Comparison of ENCODE assay signal across 39 mouse cellular contexts in genomic region chr7:34126291-34126690, GRCm38 (mm10). TPM values are rescaled to one million over a fixed set of nuclear protein-coding genes. Genes with fewer than 3 reads are reported as not detected.
A peak's percentile ranks its signal among the peaks of the same experiment; 100 is the strongest.
DNase-seq lines count a peak whose midpoint lies in the region; ATAC-seq and TF ChIP-seq lines count a peak whose summit lies in the region.
"Had no signal": no experiment of that assay in that cellular context is flagged by ENCODE, and none has a peak within 500 bp of the region (broad histone marks: within the 10 kb centered on the region; RNA-seq: fewer than 3 reads in every experiment).

No protein-coding gene starts in this region.

- TF ChIP-seq POLR2A in ES-Bruce4 (IDR thresholded peaks at IDR 0.05; ENCODE audit: insufficient read depth, low read length) = no peak

- no peaks in the 10 kb centered on the region for H3K27me3 ChIP-seq in hindbrain, postnatal 0 days (ENCODE audit: insufficient read depth, low read length)
- H3K27me3 ChIP-seq in hindbrain, embryonic 16.5 days (replicated peaks; ENCODE audit: control insufficient read depth, insufficient read depth, low read length) = no peaks in the 10 kb centered on the region
- H3K27me3 ChIP-seq in ES-Bruce4 (ENCODE audit: control insufficient read depth, insufficient read depth, low read length, poor library complexity, severe bottlenecking) = no peaks in the 10 kb centered on the region
- H3K27me3 ChIP-seq in Patski = no peaks in the 10 kb centered on the region
- H3K27me3 ChIP-seq in stomach, postnatal 0 days (ENCODE audit: control insufficient read depth, insufficient read depth, low read length) = no peaks in the 10 kb centered on the region
- H3K27me3 ChIP-seq: embryonic facial prominence, embryonic 13.5 days; forebrain, embryonic 12.5 days; forebrain, embryonic 15.5 days; hindbrain, embryonic 12.5 days; hindbrain, embryonic 15.5 days had no signal

- peak; percentile 13; the same call in 1 of the 2 replicates for TF ChIP-seq CTCF in hindbrain, postnatal 0 days (IDR thresholded peaks at IDR 0.05; ENCODE audit: low read depth)
- TF ChIP-seq CTCF in ES-Bruce4 (IDR thresholded peaks at IDR 0.05; ENCODE audit: low read depth, low read length) (peak; percentile 8), Patski (IDR thresholded peaks at IDR 0.05) (peak; percentile 26)
- peak; percentile 21; the same call in 1 of the 2 replicates for TF ChIP-seq CTCF in stomach, postnatal 0 days (IDR thresholded peaks at IDR 0.05; ENCODE audit: low read depth)

- WGBS in hindbrain, postnatal 0 days = 85% methylated on average over 3 of the region's 3 CpGs
- 84% methylated on average over 3 of the region's 3 CpGs for WGBS in hindbrain, embryonic 16.5 days
- 89% methylated on average over 3 of the region's 3 CpGs for WGBS in stomach, postnatal 0 days

- POLR2A ChIA-PET in Patski (lab: Charles Lee) = no interaction called here

- no peak for TF ChIP-seq EP300 in ES-Bruce4 (IDR thresholded peaks at IDR 0.05; ENCODE audit: insufficient read depth, low read depth, low read length)
- TF ChIP-seq EP300 in stomach, postnatal 0 days (optimal IDR thresholded peaks at IDR 0.05) = no peak

- H3K9me3 ChIP-seq in hindbrain, postnatal 0 days (ENCODE audit: low read length) = no peaks in the 10 kb centered on the region
- H3K9me3 ChIP-seq in hindbrain, embryonic 16.5 days (ENCODE audit: control insufficient read depth, low read length) = no peaks in the 10 kb centered on the region
- 0 out of 2 replicates have a peak, but pooled peaks cover 3% of the 10 kb centered on the region for H3K9me3 ChIP-seq in ES-Bruce4 (replicated peaks; ENCODE audit: control insufficient read depth, insufficient read depth, low read length, poor library complexity, severe bottlenecking)
- no peaks in the 10 kb centered on the region for H3K9me3 ChIP-seq in stomach, postnatal 0 days (ENCODE audit: control insufficient read depth, low read length)
- H3K9me3 ChIP-seq: forebrain, embryonic 15.5 days; heart, embryonic 10.5 days; hindbrain, embryonic 15.5 days had no signal

- no peak overlapping the region for H3K4me3 ChIP-seq in hindbrain, postnatal 0 days (ENCODE audit: low read length)
- H3K4me3 ChIP-seq in hindbrain, embryonic 16.5 days (ENCODE audit: low read length) = no peak overlapping the region
- H3K4me3 ChIP-seq in ES-Bruce4 (ENCODE audit: low read depth, low read length) = no peak overlapping the region
- no peak overlapping the region for H3K4me3 ChIP-seq in stomach, postnatal 0 days (ENCODE audit: low read depth, low read length)
- H3K4me3 ChIP-seq: embryonic facial prominence, embryonic 10.5 days; embryonic facial prominence, embryonic 13.5 days; erythroblast, embryonic 14.5 days; forebrain, embryonic 12.5 days; forebrain, embryonic 15.5 days; heart, embryonic 10.5 days; hindbrain, embryonic 12.5 days; hindbrain, embryonic 15.5 days had no signal

- in situ Hi-C loops in Patski (cut with MboI; ENCODE audit: low pct_unique_long_range_greater_than_20kb) = no loop called here

- no peaks in the 10 kb centered on the region for H3K4me1 ChIP-seq in hindbrain, postnatal 0 days (ENCODE audit: insufficient read depth, low read length)
- H3K4me1 ChIP-seq in hindbrain, embryonic 16.5 days (ENCODE audit: control insufficient read depth, insufficient read depth, low read depth, low read length) = peaks cover 13% of the 10 kb centered on the region
- no peaks in the 10 kb centered on the region for H3K4me1 ChIP-seq in ES-Bruce4 (ENCODE audit: control insufficient read depth, insufficient read depth, low read length)
- H3K4me1 ChIP-seq in stomach, postnatal 0 days (replicated peaks; ENCODE audit: control insufficient read depth, insufficient read depth) = no peaks in the 10 kb centered on the region

- CTCF ChIA-PET in Patski (lab: Charles Lee) = no interaction called here

- H3K4me2 ChIP-seq in hindbrain, postnatal 0 days (ENCODE audit: low read depth, low read length) = no peak overlapping the region
- H3K4me2 ChIP-seq in hindbrain, embryonic 16.5 days (ENCODE audit: low read length) = no peak overlapping the region
- no peak overlapping the region for H3K4me2 ChIP-seq in stomach, postnatal 0 days (replicated peaks; ENCODE audit: low read depth)
- H3K4me2 ChIP-seq: embryonic facial prominence, embryonic 13.5 days; forebrain, embryonic 12.5 days; forebrain, embryonic 15.5 days; hindbrain, embryonic 12.5 days; hindbrain, embryonic 15.5 days had no signal

- H3K27ac ChIP-seq in hindbrain, postnatal 0 days = no peak overlapping the region
- H3K27ac ChIP-seq in hindbrain, embryonic 16.5 days (ENCODE audit: low read depth, low read length) = no peak overlapping the region
- no peak overlapping the region for H3K27ac ChIP-seq in ES-Bruce4 (ENCODE audit: insufficient read depth, low read length)
- H3K27ac ChIP-seq in stomach, postnatal 0 days (replicated peaks) = no peak overlapping the region
- H3K27ac ChIP-seq: embryonic facial prominence, embryonic 10.5 days; embryonic facial prominence, embryonic 13.5 days; forebrain, embryonic 12.5 days; forebrain, embryonic 15.5 days; heart, embryonic 10.5 days; hindbrain, embryonic 12.5 days; hindbrain, embryonic 15.5 days had no signal

- no peak for ATAC-seq in hindbrain, postnatal 0 days
- no peak for ATAC-seq in hindbrain, embryonic 16.5 days
- ATAC-seq in Patski = no peak
- ATAC-seq in stomach, postnatal 0 days (ENCODE audit: low FRiP score, low TSS enrichment) = no peak
- ATAC-seq: CD4-positive, CD25-positive, alpha-beta regulatory T cell, adult 4 months; forebrain, embryonic 15.5 days; inflammation-experienced regulatory T-cells, adult 6 months; intestine, embryonic 16.5 days had no signal

- H3K9ac ChIP-seq in hindbrain, postnatal 0 days (replicated peaks; ENCODE audit: low read length) = no peak overlapping the region
- H3K9ac ChIP-seq in hindbrain, embryonic 16.5 days (ENCODE audit: low read depth, low read length) = no peak overlapping the region
- H3K9ac ChIP-seq in ES-Bruce4 (ENCODE audit: low read depth, poor library complexity, severe bottlenecking) = no peak overlapping the region
- H3K9ac ChIP-seq in stomach, postnatal 0 days (ENCODE audit: low read length) = no peak overlapping the region
- H3K9ac ChIP-seq: embryonic facial prominence, embryonic 13.5 days; forebrain, embryonic 12.5 days; forebrain, embryonic 15.5 days; hindbrain, embryonic 12.5 days; hindbrain, embryonic 15.5 days had no signal

- DNase-seq in hindbrain, postnatal 0 days (ENCODE audit: low spot score) = no peak
- DNase-seq in Patski (ENCODE audit: low read depth, low spot score) = no peak
- no peak for DNase-seq in stomach, postnatal 0 days (ENCODE audit: low spot score)
- no peak for DNase-seq in kidney, postnatal 10 days
- DNase-seq in right cerebral cortex, postnatal 10 days (ENCODE audit: low spot score in 2 of 2) = no peak
- DNase-seq: adrenal gland, adult 2 months; adrenal gland, postnatal 14 days; cerebellum, adult 11 months; cerebellum, adult 2 months; cerebellum, adult 9-11 months; cerebellum, postnatal 36 days; embryo, embryonic 11 days; gastrocnemius, postnatal 25 days; heart, adult 18-20 months; kidney, adult 2 months had no signal

- H3K36me3 ChIP-seq in hindbrain, postnatal 0 days (ENCODE audit: insufficient read depth, low read length) = no peaks in the 10 kb centered on the region
- H3K36me3 ChIP-seq in hindbrain, embryonic 16.5 days (ENCODE audit: control insufficient read depth, insufficient read depth, low read length) = no peaks in the 10 kb centered on the region
- H3K36me3 ChIP-seq in ES-Bruce4 (ENCODE audit: control insufficient read depth, insufficient read depth, low read length, poor library complexity, severe bottlenecking) = no peaks in the 10 kb centered on the region
- H3K36me3 ChIP-seq in stomach, postnatal 0 days (ENCODE audit: control insufficient read depth, insufficient read depth, low read length) = no peaks in the 10 kb centered on the region
- H3K36me3 ChIP-seq: forebrain, embryonic 15.5 days; hindbrain, embryonic 15.5 days had no signal

RNA-seq across cellular contexts. Expression of gene Wtip, which starts 6.8 kb away (rescaled TPM):
- 28.8 and 33.9 TPM in 2 replicates for total RNA-seq in hindbrain, postnatal 0 days (2014; rRNA removed)
- polyA plus RNA-seq in hindbrain, postnatal 0 days (2015; fragmentation: Nextera tagmentation; extraction: Ambion mirVana) = 2.8 and 3.2 TPM in 2 replicates
- polyA plus RNA-seq in hindbrain, embryonic 16.5 days (2015; fragmentation: Nextera tagmentation; extraction: Ambion mirVana) = 3.8 and 4.1 TPM in 2 replicates
- polyA plus RNA-seq in ES-Bruce4 (2011; ENCODE audit: insufficient read depth, insufficient read length, low read depth, missing spikeins) (43.3 and 55.5 TPM in 2 replicates), Patski (2021) (51.1 TPM)
- polyA plus RNA-seq in stomach, postnatal 0 days (2015; fragmentation: Nextera tagmentation; extraction: Ambion mirVana) = 3.5 and 5.0 TPM in 2 replicates
- total RNA-seq: MEL had no signal
- polyA plus RNA-seq: CD4-positive, CD25-positive, alpha-beta regulatory T cell, adult 4 months; inflammation-experienced regulatory T-cells, adult 6 months had no signal

RNA-seq across cellular contexts. Expression of gene Scgb1b30, which starts 31.1 kb away (rescaled TPM):
- total RNA-seq in hindbrain, postnatal 0 days (2014; rRNA removed) = not detected in 2 replicates
- polyA plus RNA-seq in hindbrain, postnatal 0 days (2015; fragmentation: Nextera tagmentation; extraction: Ambion mirVana) = not detected in 2 replicates
- not detected in 2 replicates for polyA plus RNA-seq in hindbrain, embryonic 16.5 days (2015; fragmentation: Nextera tagmentation; extraction: Ambion mirVana)
- polyA plus RNA-seq in ES-Bruce4 (2011; ENCODE audit: insufficient read depth, insufficient read length, low read depth, missing spikeins) (not detected in 2 replicates), Patski (2021) (not detected)
- polyA plus RNA-seq in stomach, postnatal 0 days (2015; fragmentation: Nextera tagmentation; extraction: Ambion mirVana) = not detected in 2 replicates
- total RNA-seq: adrenal gland, adult 2 months; adrenal gland, postnatal 14 days; adrenal gland, postnatal 4 days; gastrocnemius, adult 8-10 months; gastrocnemius, postnatal 25 days; heart, adult 18-20 months; heart, postnatal 25 days; hematopoietic stem cell, adult 5-6 weeks; MEL had no signal
- polyA plus RNA-seq: adrenal gland, adult 2 months; C2C12; CD4-positive, CD25-positive, alpha-beta regulatory T cell, adult 4 months; cerebellum, adult 2 months; cortical plate, adult 2 months; embryonic facial prominence, embryonic 10.5 days; embryonic facial prominence, embryonic 13.5 days; erythroblast, embryonic 14.5 days; forebrain, embryonic 12.5 days; forebrain, embryonic 15.5 days; frontal cortex, adult 2 months; gonadal fat pad, adult 2 months; heart, embryonic 10.5 days; heart, embryonic 14.5 days; heart, postnatal 0 days; hindbrain, embryonic 12.5 days; hindbrain, embryonic 15.5 days; inflammation-experienced regulatory T-cells, adult 6 months; intestine, embryonic 16.5 days; kidney, adult 2 months had no signal

RNA-seq across cellular contexts. Expression of gene Uba2, which starts 43.1 kb away (rescaled TPM):
- 108 and 118 TPM in 2 replicates for total RNA-seq in hindbrain, postnatal 0 days (2014; rRNA removed)
- polyA plus RNA-seq in hindbrain, postnatal 0 days (2015; fragmentation: Nextera tagmentation; extraction: Ambion mirVana) = 123 and 127 TPM in 2 replicates
- 145 and 159 TPM in 2 replicates for polyA plus RNA-seq in hindbrain, embryonic 16.5 days (2015; fragmentation: Nextera tagmentation; extraction: Ambion mirVana)
- polyA plus RNA-seq in ES-Bruce4 (2011; ENCODE audit: insufficient read depth, insufficient read length, low read depth, missing spikeins) (220 and 223 TPM in 2 replicates), Patski (2021) (118 TPM)
- 80.4 and 80.5 TPM in 2 replicates for polyA plus RNA-seq in stomach, postnatal 0 days (2015; fragmentation: Nextera tagmentation; extraction: Ambion mirVana)
